Mouse (Mus musculus): ENCODE data around the gene Alox8.

- TF ChIP-seq HCFC1 (IDR thresholded peaks at IDR 0.05; ENCODE audit: borderline replicate concordance, insufficient read depth, low read length): no peak
- no peak for TF ChIP-seq MAFK (IDR thresholded peaks at IDR 0.05; ENCODE audit: insufficient read depth, low read depth, low read length)
- no peak for TF ChIP-seq ZNF384 (IDR thresholded peaks at IDR 0.05; ENCODE audit: low read depth, low read length)
- TF ChIP-seq CHD2 (IDR thresholded peaks at IDR 0.05; ENCODE audit: low read depth, low read length): no peak
These were observed 47.9 kb downstream of the Alox8 start for GRCm38 (mm10) chr11:69149728-69150127.

Data from ES-E14 (cell line).